Mouse (Mus musculus): ENCODE results near the gene Prss36.
"Not testable (repeated sequence)": the region's sequence is repeated elsewhere in the genome, so short reads cannot be mapped to it uniquely, and the experiment has no call there.

The Prss36 gene

DNA sequence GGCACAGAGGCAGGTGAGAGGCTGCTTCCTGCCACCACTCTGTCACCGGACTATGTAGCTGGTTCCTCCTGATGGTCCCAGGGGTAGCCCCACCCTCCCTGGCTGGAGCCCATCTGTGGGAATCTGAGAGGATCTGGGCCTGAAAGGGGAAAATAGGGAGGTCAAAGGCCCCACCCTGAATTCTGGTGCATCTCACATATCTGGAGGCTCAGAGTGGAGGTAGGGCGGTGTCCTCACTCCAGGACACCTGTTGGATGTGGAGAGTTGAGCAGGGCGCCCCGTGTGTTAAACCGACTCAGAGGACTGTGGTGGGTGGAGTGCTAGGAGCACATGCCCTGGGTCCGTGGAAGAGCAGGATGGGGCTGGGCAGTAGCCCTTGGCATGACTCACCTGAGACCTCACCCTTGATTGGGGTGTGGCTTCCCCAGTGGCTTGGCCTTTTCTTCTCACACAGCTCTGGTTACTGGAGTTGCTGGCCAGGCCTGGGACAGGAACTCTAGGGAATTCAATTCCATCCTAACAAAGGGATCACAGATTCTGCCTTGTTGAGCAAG, at the start of gene Prss36:
Gene Prss36, minus strand, starts transcription at position 256 of the 554 bp plus-strand sequence.
- DNase-seq (ENCODE audit: extremely low read depth, low read depth, low spot score), result no peak

DNA sequence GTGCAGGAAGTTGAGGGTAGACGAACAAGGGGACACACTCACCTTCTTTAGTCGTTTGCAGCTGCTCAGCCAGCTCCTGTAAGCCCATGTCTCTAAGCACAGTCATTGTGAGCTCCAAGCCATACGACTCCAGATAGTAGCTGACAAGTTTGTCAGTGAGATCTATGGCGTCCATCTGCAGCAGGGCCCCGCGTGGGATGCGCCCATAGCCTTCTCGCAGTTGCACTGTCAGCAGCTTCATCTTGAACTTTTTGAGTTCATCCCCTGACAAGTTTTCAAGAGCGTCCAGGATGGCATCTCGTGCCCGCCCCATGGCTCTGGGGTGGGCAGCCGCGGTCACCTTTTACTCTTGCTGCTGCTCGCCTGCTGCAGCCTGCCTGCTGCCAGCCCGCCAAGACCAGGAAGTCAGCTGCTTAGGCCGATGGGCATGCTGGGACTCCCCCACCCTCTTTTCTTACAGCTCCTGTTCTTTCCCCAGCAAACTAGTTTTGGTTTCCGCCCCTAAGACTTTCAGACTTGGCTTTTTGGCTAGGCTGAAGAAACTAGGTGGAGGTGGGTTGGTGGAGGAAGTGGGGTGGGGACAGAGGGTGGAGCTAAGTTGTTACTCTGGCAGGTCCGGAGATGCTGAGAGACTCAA, 46.9 kb upstream of the Prss36 start, which contains the start of gene Pycard:
Gene Pycard, minus strand, starts transcription at position 527 of the 637 bp plus-strand sequence.
- no peak for DNase-seq (ENCODE audit: extremely low read depth, low read depth, low spot score)

DNA sequence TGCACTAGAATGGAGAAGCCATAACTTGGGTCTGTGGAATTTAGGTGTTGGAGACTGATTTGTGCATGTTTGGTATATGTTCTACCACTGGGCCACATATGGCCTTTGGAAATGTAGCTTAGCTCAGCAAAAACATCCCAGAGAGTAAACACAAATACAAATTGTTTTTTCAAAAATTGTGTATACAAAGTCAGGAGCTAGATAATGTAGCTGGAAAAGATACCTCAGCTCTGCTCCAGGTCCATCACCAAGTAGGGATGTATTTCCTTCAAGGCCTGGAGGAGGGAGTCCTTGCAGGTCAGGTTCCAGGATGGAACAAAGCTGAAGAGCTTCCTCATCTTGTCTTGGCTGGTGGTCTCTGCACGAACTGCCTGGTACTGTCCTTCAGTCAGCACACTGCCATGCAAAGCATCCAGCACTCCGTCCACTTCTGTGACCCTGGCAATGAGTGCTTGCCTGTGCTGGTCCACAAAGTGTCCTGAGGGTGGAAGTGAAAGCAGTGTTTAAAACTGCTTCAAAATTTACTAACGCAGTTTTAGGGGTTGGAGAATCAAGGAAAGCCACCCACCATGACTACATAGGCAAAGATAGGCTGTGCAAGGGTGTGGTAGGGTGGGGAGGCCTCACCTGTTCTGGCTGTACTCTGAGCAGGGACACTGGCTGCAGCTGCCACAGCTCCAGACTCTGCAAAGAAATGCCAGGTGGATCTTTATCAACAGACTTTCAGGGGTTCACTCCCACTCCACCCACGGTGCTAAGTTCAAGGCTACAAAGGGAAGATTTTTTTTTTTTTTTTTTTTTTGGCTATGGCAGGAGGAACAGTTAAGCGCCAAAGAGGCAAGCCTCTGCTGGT, 46.2 kb upstream of the Prss36 start:
- no peak for DNase-seq (ENCODE audit: extremely low read depth, low read depth, low spot score)

DNA sequence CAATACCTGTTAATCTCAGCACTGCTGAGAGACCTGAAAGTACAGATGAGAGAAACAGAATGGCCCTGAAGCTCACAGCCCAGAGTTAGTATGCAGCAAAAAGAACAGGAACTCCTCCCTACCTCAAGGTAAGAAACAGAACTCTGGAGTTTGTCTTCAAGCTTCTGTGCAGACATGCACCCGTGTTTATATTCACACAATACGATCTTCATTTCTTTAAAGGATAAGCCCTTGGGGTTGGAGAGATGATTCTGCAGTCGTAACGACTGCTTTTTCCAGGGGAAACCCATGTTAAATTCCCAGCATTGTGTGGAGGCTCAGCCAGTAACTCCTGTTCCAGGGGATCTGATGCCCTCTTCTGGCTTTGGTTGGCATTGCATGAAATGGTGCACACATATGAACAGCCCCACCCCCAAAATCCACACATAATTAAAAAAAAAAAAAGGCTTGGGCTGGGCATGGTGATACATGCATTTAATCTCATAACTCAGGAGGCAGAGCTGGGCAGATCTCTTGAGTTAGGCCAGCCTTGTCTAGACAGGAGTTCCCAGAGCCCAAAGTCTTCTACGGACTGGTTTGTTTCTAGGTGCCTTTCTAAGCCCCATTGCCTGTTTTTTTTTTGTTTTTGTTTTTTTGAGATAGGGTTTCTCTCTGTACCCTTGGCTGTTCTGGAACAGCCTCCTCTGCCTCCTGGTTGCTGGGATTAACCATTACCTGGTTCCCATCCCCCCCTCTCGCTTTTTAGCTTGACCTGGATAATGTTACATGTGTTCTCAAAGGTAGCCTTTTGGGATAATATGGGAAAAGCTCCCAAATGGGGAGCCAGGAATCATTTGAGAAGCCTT, 45.3 kb upstream of the Prss36 start:
- no peak for DNase-seq (ENCODE audit: extremely low read depth, low read depth, low spot score)

DNA sequence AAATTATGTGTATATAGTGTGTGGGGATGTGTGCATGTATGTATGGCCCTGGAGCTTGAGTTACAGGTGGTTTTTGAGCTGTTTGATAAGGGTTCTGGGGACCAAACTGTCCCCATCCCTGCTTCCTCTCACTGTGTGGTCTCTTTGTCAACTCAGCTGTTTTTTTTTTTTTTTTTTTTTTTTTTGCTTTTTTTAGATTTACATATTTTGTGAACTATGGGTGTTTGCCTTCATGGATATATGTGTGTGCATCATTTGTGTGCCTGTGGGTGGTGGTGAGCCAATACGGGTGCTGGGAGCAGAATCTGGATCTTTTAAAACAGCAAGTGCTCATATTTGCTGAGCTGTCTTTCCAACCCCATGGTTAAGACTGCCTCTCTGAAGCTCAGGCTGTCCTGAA, 42.4 kb upstream of the Prss36 start:
- DNase-seq (ENCODE audit: extremely low read depth, low read depth, low spot score), result no peak

DNA sequence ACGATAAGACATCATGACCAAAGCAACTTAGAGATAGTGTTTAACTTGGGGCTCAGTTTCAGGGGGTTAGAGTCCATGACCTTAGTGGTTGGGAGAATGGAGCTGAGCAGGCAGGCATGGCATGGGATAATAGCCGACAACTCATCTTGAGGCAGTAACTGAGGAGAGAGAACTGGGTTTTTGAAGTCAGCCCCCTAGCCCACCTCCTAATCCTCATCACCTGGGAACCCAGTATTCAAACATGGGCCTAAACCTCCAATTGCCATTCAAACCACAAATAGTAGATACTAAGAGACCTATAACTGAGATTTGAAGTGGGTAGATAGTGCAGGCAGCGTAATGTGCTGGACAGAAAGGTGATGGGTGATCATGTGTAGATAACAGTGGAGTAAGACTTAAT, 34.1 kb upstream of the Prss36 start:
- DNase-seq (ENCODE audit: extremely low read depth, low read depth, low spot score), result no peak

DNA sequence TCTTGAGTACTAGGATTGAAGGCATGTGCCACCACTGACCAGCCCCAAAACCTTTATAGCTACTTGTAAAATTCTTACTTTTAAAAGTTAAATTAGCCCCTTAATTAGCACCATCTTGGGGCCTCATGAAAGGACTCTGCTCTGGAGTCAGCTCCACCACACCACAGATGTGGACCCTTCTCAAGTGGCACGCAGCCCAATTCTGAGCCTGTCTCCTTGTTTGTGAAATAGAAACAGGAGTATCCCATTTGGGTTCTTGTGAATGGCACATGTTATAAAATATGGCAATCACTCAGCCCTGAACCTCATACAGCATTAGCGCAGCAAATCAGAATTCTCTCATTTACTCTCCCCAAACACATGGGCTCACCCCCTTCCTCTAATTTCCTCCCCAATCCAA, 32.3 kb upstream of the Prss36 start:
- no peak for DNase-seq (ENCODE audit: extremely low read depth, low read depth, low spot score)

DNA sequence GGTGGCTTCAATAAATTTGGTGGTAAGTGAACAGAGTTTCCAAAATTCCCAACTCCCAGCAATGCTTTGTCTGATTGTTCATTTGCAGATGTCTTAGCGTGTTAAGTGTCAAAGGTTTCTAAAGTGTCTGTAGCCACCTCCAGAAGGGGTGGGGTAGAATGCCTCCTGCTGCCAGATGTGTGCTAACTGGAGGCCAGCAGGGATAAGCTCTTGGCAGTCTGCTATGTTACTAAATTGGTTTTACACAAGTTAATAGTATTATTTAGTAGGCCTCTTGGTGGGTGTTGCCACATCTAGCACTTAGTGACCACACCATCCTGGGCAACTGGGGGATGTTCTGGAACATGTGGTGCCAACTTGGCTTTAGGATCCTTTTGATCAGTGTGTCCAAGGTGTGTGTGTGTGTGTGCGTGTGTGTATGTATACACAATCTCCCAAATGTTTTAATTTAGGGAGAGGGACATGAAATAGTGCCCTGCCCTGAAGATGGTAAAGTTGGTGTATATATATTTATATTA, 27.9 kb upstream of the Prss36 start:
- no peak for DNase-seq (ENCODE audit: extremely low read depth, low read depth, low spot score)

DNA sequence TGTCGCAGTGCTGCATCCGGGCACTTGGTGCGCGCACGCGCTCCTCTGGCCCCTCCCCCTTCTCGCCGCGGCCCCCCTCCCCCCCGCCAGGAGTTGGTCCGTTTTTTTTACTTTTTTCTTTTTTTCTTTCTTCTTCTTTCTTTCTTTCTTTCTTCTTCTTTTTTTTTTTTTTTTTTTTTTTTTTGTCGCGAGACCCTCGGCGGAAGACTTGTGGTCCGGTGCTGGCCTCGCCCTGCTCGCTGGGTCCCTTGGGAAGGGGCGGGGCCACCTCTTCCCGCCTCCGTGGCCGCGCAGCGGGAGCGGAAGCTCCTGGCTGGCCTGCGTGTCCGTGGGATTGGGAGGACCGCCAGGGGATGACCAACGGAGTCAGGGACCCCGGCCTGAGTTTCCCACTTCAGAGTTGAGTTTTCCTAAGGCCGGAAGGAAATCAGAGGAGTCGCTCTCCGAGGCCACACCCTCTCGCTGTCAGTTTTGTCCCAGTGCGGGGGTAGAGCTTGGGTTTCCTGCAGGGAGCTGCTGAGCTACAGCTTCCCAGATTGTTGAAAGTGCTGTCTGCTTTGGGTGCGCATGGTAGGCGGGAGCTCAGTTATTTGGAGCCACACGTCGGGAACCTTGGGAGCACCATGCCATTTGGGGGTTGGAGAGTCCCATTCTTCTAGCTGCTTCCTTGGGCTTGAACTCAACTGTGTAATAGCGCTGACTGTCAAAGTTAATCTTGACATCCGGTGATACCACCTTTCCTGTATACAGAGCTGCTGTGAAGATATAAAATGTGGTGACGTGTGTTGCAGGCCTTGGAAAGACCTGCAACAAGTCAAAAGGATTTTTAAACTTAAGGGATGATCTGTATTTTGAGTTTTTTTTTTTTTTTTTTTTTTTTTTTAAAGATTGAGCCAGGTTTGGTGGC, 21.6 kb upstream of the Prss36 start:
- no peak for DNase-seq (ENCODE audit: extremely low read depth, low read depth, low spot score)

DNA sequence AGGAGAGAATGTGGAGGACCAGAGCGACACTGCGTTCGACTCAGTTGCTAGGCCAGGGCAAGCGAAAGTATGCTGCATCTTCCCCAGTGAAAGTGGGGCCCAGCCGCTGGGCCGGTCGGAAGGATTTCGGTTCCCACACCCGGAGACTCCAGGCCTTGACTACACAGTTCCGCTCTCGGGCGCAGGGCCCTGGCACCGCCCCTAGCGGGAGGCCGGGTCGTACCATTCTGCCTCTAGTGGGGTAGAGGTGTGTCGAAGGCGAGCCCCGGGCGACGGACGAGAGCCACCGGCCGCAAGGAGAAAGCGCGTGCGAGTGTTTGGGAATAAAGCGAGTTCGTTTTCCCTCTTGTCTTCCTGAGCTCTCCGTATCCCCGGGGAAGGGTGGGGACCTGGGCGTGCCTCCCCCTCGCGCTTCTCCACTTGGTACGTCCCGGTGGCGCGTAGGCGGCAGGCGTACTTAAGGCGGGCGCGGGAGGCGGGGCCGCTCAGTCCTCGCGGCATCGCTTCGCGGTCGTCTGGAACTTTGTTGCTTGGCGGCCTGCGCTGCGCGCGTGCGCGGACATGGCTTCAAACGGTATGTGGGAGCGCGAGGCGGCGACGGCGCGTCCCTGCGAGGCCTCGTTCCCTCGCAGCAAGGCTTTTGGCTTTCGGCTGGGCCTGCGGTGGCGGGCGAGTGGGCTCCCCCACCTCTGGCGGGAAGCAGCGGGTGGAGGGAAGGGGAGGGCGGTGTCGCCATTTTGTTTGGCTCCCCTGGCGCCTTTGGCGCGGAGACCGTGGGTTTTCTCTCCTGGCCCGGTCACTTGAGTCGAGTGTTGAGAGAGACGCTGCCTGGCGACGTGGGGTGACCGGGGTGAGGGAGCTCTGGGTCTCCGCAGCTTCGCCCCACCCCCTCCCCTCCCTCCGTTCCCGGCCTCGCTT, 20.7 kb upstream of the Prss36 start, which contains the start of gene Fus:
Gene Fus, plus strand, starts transcription at position 454 of the 918 bp plus-strand sequence.
- DNase-seq (ENCODE audit: extremely low read depth, low read depth, low spot score), result no peak

DNA sequence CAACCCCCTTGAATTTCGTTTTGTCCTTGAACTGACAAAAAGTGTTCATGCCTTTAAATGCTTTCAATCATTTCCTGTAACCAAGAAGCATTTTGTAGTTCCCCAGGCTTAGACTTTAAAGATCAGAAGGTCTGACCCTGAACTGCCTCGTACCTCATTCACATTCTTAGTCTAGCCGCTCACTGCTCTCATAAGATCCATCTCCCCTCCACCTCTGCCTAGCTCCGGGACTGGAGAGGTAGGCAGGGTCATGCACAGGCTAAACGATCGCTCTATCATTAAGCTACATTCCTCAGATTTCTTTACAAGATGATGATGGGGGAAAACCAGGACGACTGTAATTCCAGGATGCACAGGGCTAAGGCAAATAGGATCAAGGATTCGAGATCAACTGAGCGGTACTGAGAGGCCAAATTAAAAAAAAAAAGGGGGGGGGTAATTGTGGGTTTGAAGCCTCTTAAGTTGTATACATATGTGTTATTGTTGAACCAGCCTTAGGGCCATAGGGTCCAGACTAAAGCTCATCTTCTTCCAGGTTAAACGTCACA, 19.9 kb upstream of the Prss36 start:
- no peak for DNase-seq (ENCODE audit: extremely low read depth, low read depth, low spot score)

DNA sequence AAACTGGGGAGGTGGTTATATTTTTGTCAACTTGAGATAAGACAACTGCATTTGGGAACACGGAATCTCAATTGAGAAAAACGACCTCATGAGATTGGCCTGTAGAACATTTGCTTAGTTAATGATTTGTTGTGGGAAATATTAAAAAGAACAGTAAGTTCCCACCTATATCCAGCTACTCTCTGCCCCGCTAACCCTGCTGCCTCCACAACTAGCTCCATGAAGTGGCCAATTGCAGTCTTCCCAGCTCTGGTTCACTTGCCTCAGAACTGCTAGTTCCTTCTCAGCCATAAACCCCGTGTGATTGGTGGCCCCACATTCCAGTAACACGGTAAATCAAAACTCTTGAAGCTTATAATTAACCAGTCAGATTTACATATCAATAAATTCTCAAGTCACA, 12.8 kb upstream of the Prss36 start:
- DNase-seq (ENCODE audit: extremely low read depth, low read depth, low spot score), result no peak

DNA sequence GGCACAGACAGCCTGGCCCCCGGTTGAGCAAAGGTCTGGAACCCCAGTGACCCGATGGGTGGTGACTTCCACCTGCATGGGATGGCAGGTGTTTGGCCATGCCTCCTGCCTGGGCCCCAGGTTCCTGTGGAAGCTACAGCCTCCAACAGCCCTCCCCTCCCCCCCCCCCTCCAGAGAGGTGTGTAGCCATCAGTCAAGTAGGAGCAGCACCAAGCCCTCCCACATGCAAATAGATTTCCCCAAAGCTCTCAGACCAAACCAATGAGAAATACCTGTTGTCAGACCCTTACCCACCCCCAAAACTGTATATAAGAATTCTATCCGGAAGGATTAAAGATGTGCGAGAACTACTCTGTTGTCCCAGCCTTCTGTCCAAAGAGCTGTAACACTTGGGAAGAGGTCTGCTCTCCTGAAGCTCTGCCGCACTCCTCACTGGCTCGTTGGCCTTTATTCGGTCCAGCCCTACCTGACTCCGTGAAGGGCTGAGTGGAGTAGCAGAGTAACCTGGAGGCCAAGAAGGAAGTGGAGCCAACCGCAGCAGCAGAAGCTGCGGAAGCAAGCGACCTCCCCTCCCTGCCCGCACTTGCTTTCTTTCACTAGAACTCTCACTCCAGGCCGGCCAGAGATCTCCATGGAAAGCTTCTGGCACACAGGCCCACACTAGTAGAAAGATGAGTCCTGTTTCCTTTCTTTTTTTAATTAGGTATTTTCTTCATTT, 6.5 kb upstream of the Prss36 start:
- no peak for DNase-seq (ENCODE audit: extremely low read depth, low read depth, low spot score)

DNA sequence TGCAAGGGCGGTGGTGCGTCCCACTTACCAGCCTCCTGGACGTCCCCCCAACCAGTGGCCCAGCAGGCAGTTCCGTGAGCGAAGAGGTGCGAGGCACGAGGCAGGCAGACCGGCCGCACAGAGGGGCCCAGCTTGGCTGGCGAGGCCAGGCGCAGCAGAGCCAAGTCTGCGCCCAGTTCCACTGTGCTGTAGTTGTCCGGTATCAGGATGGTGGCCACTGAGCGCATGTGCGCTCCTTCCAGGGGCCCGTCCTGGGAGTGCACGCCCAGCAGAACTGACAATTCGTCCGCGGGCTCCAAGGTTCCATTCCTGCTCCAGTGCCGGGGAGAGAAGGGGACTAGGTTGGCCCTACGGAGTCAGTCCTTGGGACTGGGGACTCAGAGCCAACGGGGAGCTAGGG, 1.9 kb downstream of the Prss36 start:
- no peak for DNase-seq (ENCODE audit: extremely low read depth, low read depth, low spot score)

DNA sequence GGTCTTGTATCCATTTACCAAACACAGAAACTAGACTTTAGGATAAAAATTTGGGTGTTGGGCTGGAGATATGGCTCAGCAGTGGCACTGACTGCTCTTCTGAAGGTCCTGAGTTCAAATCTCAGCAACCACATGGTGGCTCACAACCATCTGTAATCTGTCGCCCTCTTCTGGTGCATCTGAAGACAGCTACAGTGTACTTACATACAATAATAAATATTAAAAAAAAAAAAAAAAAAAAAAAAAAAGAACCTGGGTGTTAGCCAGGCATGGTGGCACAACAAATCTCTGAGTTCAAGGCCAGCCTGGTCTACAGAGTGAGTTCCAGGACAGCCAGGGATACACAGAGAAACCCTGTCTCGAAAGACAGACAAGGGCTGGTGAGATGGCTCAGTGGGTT, 4.4 kb downstream of the Prss36 start:
- not testable (repeated sequence) for DNase-seq (ENCODE audit: extremely low read depth, low read depth, low spot score)

DNA sequence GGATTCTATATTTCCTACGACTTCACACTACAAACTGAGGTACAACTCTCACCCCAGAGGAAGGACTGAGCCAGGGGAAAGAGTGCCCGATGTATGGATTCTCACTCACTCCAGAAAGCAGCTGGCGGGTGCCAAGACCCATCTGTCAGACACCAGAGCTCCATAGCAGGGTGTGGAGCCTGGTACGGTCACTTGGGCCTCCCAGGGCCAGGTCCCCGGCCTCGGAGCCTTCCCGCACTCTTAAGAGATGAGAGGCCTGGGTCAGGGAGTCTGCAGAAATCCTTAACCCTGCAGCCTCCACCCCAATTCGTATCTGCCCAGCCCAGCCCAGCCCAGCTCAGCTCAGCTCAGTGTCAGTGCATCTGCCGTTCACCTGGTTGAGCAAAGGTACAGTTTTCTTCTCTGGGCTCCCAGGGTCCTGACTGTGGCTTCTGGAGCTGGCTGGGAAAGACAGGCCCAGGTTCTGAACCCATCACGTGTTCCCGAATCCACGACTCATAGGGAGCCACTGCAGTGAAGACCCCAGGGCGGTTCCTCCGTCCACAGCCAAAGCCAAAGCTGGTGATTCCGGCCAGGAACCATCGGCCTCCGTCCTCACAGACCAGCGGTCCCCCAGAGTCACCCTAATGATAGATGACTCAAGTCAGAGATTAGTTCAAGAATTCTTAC, 10.2 kb downstream of the Prss36 start:
- DNase-seq (ENCODE audit: extremely low read depth, low read depth, low spot score), result no peak

DNA sequence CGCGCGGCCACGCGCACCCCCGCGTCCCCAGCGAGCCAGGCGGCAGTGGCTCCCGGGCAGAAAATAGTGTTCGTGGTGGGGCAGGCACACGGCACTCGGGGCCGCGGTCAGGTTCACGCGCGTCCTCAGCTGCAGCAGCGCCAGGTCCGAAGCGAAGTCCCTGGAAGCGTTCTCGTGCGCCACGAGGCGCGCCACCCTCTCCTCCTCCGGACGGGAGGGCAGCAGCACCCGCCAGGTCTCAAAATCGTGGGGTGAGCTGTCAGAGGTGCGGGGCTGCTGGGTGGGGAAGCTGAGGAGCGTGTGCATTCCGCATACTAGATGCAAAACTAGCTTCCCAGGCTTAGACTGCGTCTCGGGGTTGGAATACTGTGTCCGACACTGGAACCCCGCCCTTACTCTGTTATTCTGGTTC, 10.8 kb downstream of the Prss36 start:
- no peak for DNase-seq (ENCODE audit: extremely low read depth, low read depth, low spot score)
